Mouse (Mus musculus) heart, embryonic 11.5 days (tissue): ENCODE data around the gene Ubac2. TPM values are rescaled to one million over a fixed set of nuclear protein-coding genes. Genes with fewer than 3 reads are reported as not detected.
A peak's percentile ranks its signal among the peaks of the same experiment; 100 is the strongest.

Experiments used
- ATAC-seq: fragments of 200-750 bp; cut with Nextera tagmentation; replicated peaks from 2 replicates; pipeline ENCODE4 v1.8.0; 2017; ENCODE audit warnings: moderate library complexity; ENCODE audit not compliant: insufficient number of reproducible peaks, low FRiP score, low TSS enrichment
- H3K27ac ChIP-seq: fragments of 300-500 bp; sonication (generic); 2 replicates; pipeline ENCODE4 v1.5.1; 2014; ENCODE audit warnings: mild to moderate bottlenecking, low read depth, low read length
- H3K27me3 ChIP-seq: fragments of 300-500 bp; sonication (generic); 2 replicates; pipeline ENCODE4 v1.6.1; 2014; ENCODE audit warnings: mild to moderate bottlenecking, low read length, mixed read lengths; ENCODE audit not compliant: control insufficient read depth, insufficient read depth
- H3K36me3 ChIP-seq: fragments of 300-500 bp; sonication (generic); 2 replicates; pipeline ENCODE4 v1.6.1; 2014; ENCODE audit warnings: mild to moderate bottlenecking, low read length, moderate library complexity, mixed read lengths; ENCODE audit not compliant: control insufficient read depth, insufficient read depth
- H3K4me1 ChIP-seq: fragments of 300-500 bp; sonication (generic); 2 replicates; pipeline ENCODE4 v1.6.1; 2014; ENCODE audit warnings: low read length; ENCODE audit not compliant: control insufficient read depth, insufficient read depth
- H3K4me2 ChIP-seq: fragments of 300-500 bp; sonication (generic); 2 replicates; pipeline ENCODE4 v1.6.1; 2014; ENCODE audit warnings: mild to moderate bottlenecking, moderate library complexity
- H3K4me3 ChIP-seq: fragments of 300-500 bp; sonication (generic); 2 replicates; pipeline ENCODE4 v1.5.1; 2014; ENCODE audit warnings: low read depth, low read length
- H3K9ac ChIP-seq: fragments of 300-500 bp; sonication (generic); 2 replicates; pipeline ENCODE4 v1.6.1; 2014; ENCODE audit warnings: mild to moderate bottlenecking, low read depth, low read length, moderate library complexity
- H3K9me3 ChIP-seq: fragments of 300-500 bp; sonication (generic); replicated peaks from 2 replicates; pipeline ENCODE4 v1.6.1; 2016; ENCODE audit warnings: low read length; ENCODE audit not compliant: control insufficient read depth
- WGBS: fragments of 180-500 bp; shearing (Covaris S2); extraction: QIAGEN DNeasy Blood & Tissue Kit; methylation state at CpG from one replicate; pipeline ENCODE4 v1.1.7; 2014; ENCODE audit not compliant: insufficient replicate concordance; 5-methylcytosine and 5-hydroxymethylcytosine counted together
- polyA plus RNA-seq: library from polyadenylated mRNA; unstranded; fragments of >200 nt; fragmentation: Nextera tagmentation; extraction: Ambion mirVana; gene quantifications from 2 replicates; pipeline ENCODE4 v1.2.1, GENCODE M21; 2014

The Ubac2 gene
- polyA plus RNA-seq, 1 experiment from 2014 or later, result 63.4 TPM

DNA sequence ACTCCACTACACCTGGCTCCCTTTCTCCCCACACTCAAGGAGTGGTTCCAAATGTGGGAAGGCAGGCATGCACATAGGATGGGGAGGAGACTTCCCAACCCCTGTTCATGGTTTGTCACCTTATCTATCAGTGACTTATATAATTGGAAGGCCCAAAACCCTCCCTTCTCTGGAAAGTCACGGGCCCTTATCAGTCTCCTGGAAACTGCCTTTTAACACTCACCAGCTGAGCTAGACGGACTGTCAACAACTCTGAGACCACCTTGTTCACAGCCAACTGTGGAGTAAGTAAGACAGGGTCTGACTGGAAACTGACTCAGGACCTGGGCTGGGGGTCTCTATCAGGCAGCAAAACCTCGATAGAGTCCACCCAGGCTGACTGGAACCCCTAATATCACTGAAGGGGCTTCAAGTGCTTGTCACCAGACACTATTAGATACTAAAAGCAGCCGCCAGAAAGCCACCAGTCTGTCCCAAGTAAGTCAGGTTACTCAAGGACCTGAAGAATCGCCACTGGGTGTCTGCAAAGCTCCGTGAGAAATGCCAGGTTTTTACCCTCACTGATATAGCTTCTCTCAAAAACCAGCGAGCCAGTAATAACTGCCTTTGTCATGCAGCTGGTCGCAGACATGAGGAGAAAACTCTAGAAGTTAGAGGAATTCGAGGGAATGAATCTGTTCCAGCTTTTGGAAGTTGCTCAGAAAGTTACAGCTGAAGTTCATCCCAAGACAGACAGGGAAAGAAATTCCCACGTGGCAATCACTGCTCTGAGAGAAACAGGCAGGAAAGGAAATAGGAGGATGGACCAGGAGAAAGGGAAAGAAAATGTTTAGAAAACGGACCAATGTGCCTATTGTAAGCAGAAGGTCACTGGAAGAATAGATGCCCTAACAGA is 190.6 kb downstream of the Ubac2 start:
- peaks cover 81% of the 10 kb centered on the region for H3K27me3 ChIP-seq
- H3K27ac ChIP-seq, result no peak overlapping the region
- ATAC-seq, result peak; percentile 62
- H3K4me3 ChIP-seq, result no peak overlapping the region
- no peaks in the 10 kb centered on the region for H3K36me3 ChIP-seq
- 21% methylated on average over 11 of the region's 11 CpGs for WGBS
- no peak overlapping the region for H3K9ac ChIP-seq
- H3K9me3 ChIP-seq, result no peaks in the 10 kb centered on the region
- no peak overlapping the region for H3K4me2 ChIP-seq
- peaks cover 3% of the 10 kb centered on the region; the same call in 1 of the 2 replicates for H3K4me1 ChIP-seq

DNA sequence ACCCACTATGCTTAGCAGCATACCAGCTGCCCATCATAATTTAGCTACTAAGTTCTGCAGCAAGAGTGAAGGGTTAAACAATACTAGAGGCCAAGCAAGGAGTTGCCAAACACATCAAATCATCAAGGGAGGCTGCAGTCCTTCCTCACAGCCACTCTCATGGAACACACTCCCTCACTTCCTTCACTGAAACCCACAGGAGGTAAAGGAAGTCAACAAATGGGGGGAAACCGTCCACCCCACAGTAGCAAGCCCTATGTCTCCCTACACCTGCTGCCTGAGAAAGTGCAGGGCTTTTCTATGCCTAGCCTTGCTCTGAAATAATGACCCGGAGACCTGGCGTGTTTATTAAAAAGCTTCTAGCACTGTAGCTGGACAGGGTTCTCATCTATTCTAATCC is 191.5 kb downstream of the Ubac2 start:
- peaks cover 3% of the 10 kb centered on the region; the same call in 1 of the 2 replicates for H3K4me1 ChIP-seq
- no peaks in the 10 kb centered on the region for H3K9me3 ChIP-seq
- ATAC-seq, result no peak
- WGBS, result 69% methylated on average over 3 of the region's 3 CpGs
- H3K36me3 ChIP-seq, result no peaks in the 10 kb centered on the region
- H3K4me2 ChIP-seq, result no peak overlapping the region
- H3K4me3 ChIP-seq, result no peak overlapping the region
- peaks cover 82% of the 10 kb centered on the region for H3K27me3 ChIP-seq
- H3K9ac ChIP-seq, result no peak overlapping the region
- H3K27ac ChIP-seq, result no peak overlapping the region

Other genes starting within 250 kb of the Ubac2 start
- gene Dock9, start 80.8 kb upstream of the Ubac2 start, polyA plus RNA-seq, result 6.7 and 7.0 TPM in 2 replicates
- gene Gpr18, start 37.2 kb downstream of the Ubac2 start, polyA plus RNA-seq, result 0.20 and 0.42 TPM in 2 replicates
- gene Gpr183, start 86.6 kb downstream of the Ubac2 start, polyA plus RNA-seq, result 1.5 TPM in 2 replicates
- not detected in 2 replicates for gene Timm8a2, start 156.1 kb downstream of the Ubac2 start, polyA plus RNA-seq
- gene Tm9sf2, start 228.4 kb downstream of the Ubac2 start, polyA plus RNA-seq, result 111 and 136 TPM in 2 replicates